Mouse (Mus musculus) c-Kit-negative CD71-positive TER-119-positive erythroid progenitor cells, embryonic 14.5 days (primary cell): ENCODE results near the gene Mfsd1.

Source experiments
- DNase-seq: peaks from one replicate; pipeline ENCODE4 v3.0.0-alpha.2; 2013; ENCODE audit warnings: low read depth, low spot score

Mfsd1 gene

GRCm38 (mm10) chr3:67618222-67618621 is 35.7 kb downstream of the Mfsd1 start:
- DNase-seq, result no peak

- no peak for DNase-seq
Measured at GRCm38 (mm10) chr3:67624629-67625028, 42.1 kb downstream of the Mfsd1 start.

- no peak for DNase-seq
Measured at GRCm38 (mm10) chr3:67643135-67643534, 60.6 kb downstream of the Mfsd1 start.

- no peak for DNase-seq
Measured at GRCm38 (mm10) chr3:67645640-67646466, 63.3 kb downstream of the Mfsd1 start.
